Mouse (Mus musculus): ENCODE results near the gene Crb2.

The Crb2 gene

GRCm38 (mm10) chr2:37776016-37776415 is at the start of gene Crb2:
Gene Crb2, plus strand, starts transcription at chr2:37776249.
- no peak for DNase-seq (ENCODE audit: extremely low spot score, low read depth, low spot score)

GRCm38 (mm10) chr2:37731241-37731801 is 44.7 kb upstream of the Crb2 start:
- DNase-seq (ENCODE audit: extremely low spot score, low read depth, low spot score): no peak

GRCm38 (mm10) chr2:37734979-37735806 is 40.9 kb upstream of the Crb2 start:
- DNase-seq (ENCODE audit: extremely low spot score, low read depth, low spot score): no peak

- no peak for DNase-seq (ENCODE audit: extremely low spot score, low read depth, low spot score)
Measured at GRCm38 (mm10) chr2:37735807-37736188, 40.3 kb upstream of the Crb2 start.

GRCm38 (mm10) chr2:37741806-37742554 is 34.1 kb upstream of the Crb2 start:
- no peak for DNase-seq (ENCODE audit: extremely low spot score, low read depth, low spot score)

- DNase-seq (ENCODE audit: extremely low spot score, low read depth, low spot score): no peak
Measured at GRCm38 (mm10) chr2:37744773-37745395, 31.2 kb upstream of the Crb2 start.

GRCm38 (mm10) chr2:37746293-37747049 is 29.6 kb upstream of the Crb2 start:
- no peak for DNase-seq (ENCODE audit: extremely low spot score, low read depth, low spot score)

GRCm38 (mm10) chr2:37747909-37748308 is 28.1 kb upstream of the Crb2 start:
- no peak for DNase-seq (ENCODE audit: extremely low spot score, low read depth, low spot score)

- no peak for DNase-seq (ENCODE audit: extremely low spot score, low read depth, low spot score)
Measured at GRCm38 (mm10) chr2:37748442-37749066, 27.5 kb upstream of the Crb2 start.

GRCm38 (mm10) chr2:37749323-37749722 is 26.7 kb upstream of the Crb2 start:
- DNase-seq (ENCODE audit: extremely low spot score, low read depth, low spot score): no peak

- DNase-seq (ENCODE audit: extremely low spot score, low read depth, low spot score): no peak
Measured at GRCm38 (mm10) chr2:37751114-37751513, 24.9 kb upstream of the Crb2 start.

- DNase-seq (ENCODE audit: extremely low spot score, low read depth, low spot score): no peak
Measured at GRCm38 (mm10) chr2:37756220-37756930, 19.7 kb upstream of the Crb2 start.

- DNase-seq (ENCODE audit: extremely low spot score, low read depth, low spot score): no peak
Measured at GRCm38 (mm10) chr2:37757016-37757415, 19.0 kb upstream of the Crb2 start.

GRCm38 (mm10) chr2:37757784-37758183 is 18.3 kb upstream of the Crb2 start:
- DNase-seq (ENCODE audit: extremely low spot score, low read depth, low spot score): no peak

- no peak for DNase-seq (ENCODE audit: extremely low spot score, low read depth, low spot score)
Measured at GRCm38 (mm10) chr2:37758343-37759015, 17.6 kb upstream of the Crb2 start.

- no peak for DNase-seq (ENCODE audit: extremely low spot score, low read depth, low spot score)
Measured at GRCm38 (mm10) chr2:37760633-37761032, 15.4 kb upstream of the Crb2 start.

- no peak for DNase-seq (ENCODE audit: extremely low spot score, low read depth, low spot score)
Measured at GRCm38 (mm10) chr2:37763638-37764037, 12.4 kb upstream of the Crb2 start.

- no peak for DNase-seq (ENCODE audit: extremely low spot score, low read depth, low spot score)
Measured at GRCm38 (mm10) chr2:37764514-37764913, 11.5 kb upstream of the Crb2 start.

- no peak for DNase-seq (ENCODE audit: extremely low spot score, low read depth, low spot score)
Measured at GRCm38 (mm10) chr2:37765082-37765483, 11.0 kb upstream of the Crb2 start.

Measured in hindlimb bud, embryonic 11.5 days (tissue).